In the genomic region with DNA sequence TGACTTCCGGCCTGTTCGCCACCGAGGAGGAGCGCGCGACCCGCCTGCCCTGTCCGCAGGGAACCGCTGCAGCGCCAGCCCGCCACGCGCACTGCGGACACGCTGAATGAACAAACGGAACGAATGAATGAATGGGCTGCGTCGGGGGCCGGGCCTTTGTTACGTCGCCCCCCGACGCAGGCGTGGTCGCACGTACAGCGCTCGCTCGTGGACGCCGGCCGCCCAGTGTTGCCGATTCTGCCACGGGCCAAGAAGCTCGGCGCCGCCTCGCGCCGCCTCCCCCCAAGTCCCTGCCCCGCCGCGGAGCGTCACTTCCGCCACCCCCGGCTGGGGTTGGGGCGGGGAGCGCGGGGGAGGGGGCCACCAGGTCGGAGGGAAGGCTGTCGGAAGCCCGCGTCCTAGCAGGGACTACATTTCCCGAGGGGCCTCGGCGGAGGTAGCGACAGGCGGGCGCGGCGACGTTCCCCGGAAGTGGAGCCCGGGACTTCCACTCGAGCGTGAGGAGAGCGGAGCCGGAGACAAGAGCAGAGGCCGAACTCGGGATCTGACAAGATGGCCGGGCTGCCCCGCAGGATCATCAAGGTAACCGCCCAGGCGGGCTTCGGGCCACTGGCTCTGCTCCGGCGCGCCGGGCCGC, we compare ENCODE assay signal across 8 mouse cellular contexts. TPM values are rescaled to one million over a fixed set of nuclear protein-coding genes. Genes with fewer than 3 reads are reported as not detected.
A peak's percentile ranks its signal among the peaks of the same experiment; 100 is the strongest.
DNase-seq lines count a peak whose midpoint lies in the region; ATAC-seq and TF ChIP-seq lines count a peak whose summit lies in the region.

A gene (plus strand): TSS at position 490 of the 637 bp plus-strand sequence.

- no peak for TF ChIP-seq CTCF in CH12.LX (conservative IDR thresholded peaks at IDR 0.05 in 1 of 2, IDR thresholded peaks at IDR 0.05 in 1 of 2; ENCODE audit: low read depth in 2 of 2, low read length in 2 of 2)

- peak within 1 kb of the TSS; percentile 95 for H3K9ac ChIP-seq in CH12.LX (ENCODE audit: insufficient read depth, low read depth)
- H3K9ac ChIP-seq in forebrain, embryonic 11.5 days (ENCODE audit: low read length), result peak within 1 kb of the TSS; percentile 83
- H3K9ac ChIP-seq in heart, embryonic 16.5 days (ENCODE audit: low read length), result peak within 1 kb of the TSS; percentile 93
- peak within 1 kb of the TSS; percentile 98 for H3K9ac ChIP-seq in liver, embryonic 15.5 days
- peak within 1 kb of the TSS; percentile 94 for H3K9ac ChIP-seq in neural tube, embryonic 12.5 days

- in situ Hi-C loops in CH12.LX (cut with MboI; ENCODE audit: low pct_ligation_motif_present, low pct_unique_long_range_greater_than_20kb, low sequenced_read_pairs), result no loop called here

- under 1% methylated on average over 80 of the region's 81 CpGs for WGBS in forebrain, embryonic 11.5 days
- WGBS in heart, embryonic 16.5 days, result under 1% methylated on average over 79 of the region's 81 CpGs
- WGBS in liver, embryonic 15.5 days (ENCODE audit: insufficient replicate concordance), result under 1% methylated on average over 74 of the region's 81 CpGs
- under 1% methylated on average over 81 of the region's 81 CpGs for WGBS in neural tube, embryonic 12.5 days

- peak; percentile 96 for ATAC-seq in forebrain, embryonic 11.5 days (replicated peaks; ENCODE audit: low FRiP score)
- ATAC-seq in heart, embryonic 16.5 days (replicated peaks; ENCODE audit: extremely low read depth, insufficient read depth, low FRiP score), result peak; percentile 98
- ATAC-seq in liver, embryonic 15.5 days (ENCODE audit: insufficient read depth), result peak; percentile 92
- ATAC-seq in neural tube, embryonic 12.5 days (ENCODE audit: low FRiP score, low read depth), result peak; percentile 97

- peak within 1 kb of the TSS; percentile 76 to 92 (median 82) for H3K4me3 ChIP-seq in CH12.LX (replicated peaks in 1 of 3; ENCODE audit: low read depth in 2 of 3, low read length in 2 of 3, poor library complexity in 1 of 3)
- peak within 1 kb of the TSS; percentile 76 for H3K4me3 ChIP-seq in forebrain, embryonic 11.5 days (ENCODE audit: low read depth, low read length)
- peak within 1 kb of the TSS; percentile 85 for H3K4me3 ChIP-seq in heart, embryonic 16.5 days (ENCODE audit: low read length)
- peak within 1 kb of the TSS; percentile 100 for H3K4me3 ChIP-seq in liver, embryonic 15.5 days (replicated peaks)
- peak within 1 kb of the TSS; percentile 89 for H3K4me3 ChIP-seq in neural tube, embryonic 12.5 days

- H3K36me3 ChIP-seq in CH12.LX (replicated peaks in 1 of 2; ENCODE audit: control insufficient read depth in 1 of 2, insufficient read depth in 1 of 2, low read length in 1 of 2), result peaks cover 3 to 20% of the 10 kb centered on the region in 2 experiments
- no peaks in the 10 kb centered on the region for H3K36me3 ChIP-seq in forebrain, embryonic 11.5 days (ENCODE audit: control insufficient read depth, insufficient read depth, low read length)
- no peaks in the 10 kb centered on the region for H3K36me3 ChIP-seq in heart, embryonic 16.5 days (ENCODE audit: control insufficient read depth, insufficient read depth)
- no peaks in the 10 kb centered on the region; the same call in 1 of the 2 replicates for H3K36me3 ChIP-seq in liver, embryonic 15.5 days (replicated peaks)
- no peaks in the 10 kb centered on the region for H3K36me3 ChIP-seq in neural tube, embryonic 12.5 days

- DNase-seq in CH12.LX (ENCODE audit: extremely low read depth), result peak; percentile 95
- DNase-seq in c-Kit-positive CD71-positive TER-119-negative erythroid progenitor cells, embryonic 14.5 days (ENCODE audit: low read depth), result peak; percentile 87
- peak; percentile 99 for DNase-seq in forebrain, embryonic 11.5 days (ENCODE audit: low spot score)
- peak; percentile 98 to 99 for DNase-seq in kidney, postnatal 36 days
- DNase-seq in telencephalon, adult 2 months (ENCODE audit: low read depth, low spot score), result peak; percentile 98

- no peak for TF ChIP-seq EP300 in CH12.LX (IDR thresholded peaks at IDR 0.05; ENCODE audit: low read length)

- peaks cover 10 to 52% of the 10 kb centered on the region in 2 experiments for H3K4me1 ChIP-seq in CH12.LX (ENCODE audit: control insufficient read depth in 1 of 2, insufficient read depth in 2 of 2)
- H3K4me1 ChIP-seq in forebrain, embryonic 11.5 days (replicated peaks; ENCODE audit: control insufficient read depth, insufficient read depth, low read length), result peaks cover 2% of the 10 kb centered on the region
- peaks cover 11% of the 10 kb centered on the region for H3K4me1 ChIP-seq in heart, embryonic 16.5 days (ENCODE audit: control insufficient read depth, insufficient read depth, low read length)
- peaks cover 33% of the 10 kb centered on the region for H3K4me1 ChIP-seq in liver, embryonic 15.5 days (replicated peaks)
- peaks cover 17% of the 10 kb centered on the region for H3K4me1 ChIP-seq in neural tube, embryonic 12.5 days

- no peak for TF ChIP-seq RAD21 in CH12.LX (IDR thresholded peaks at IDR 0.05; ENCODE audit: low read depth, low read length)

- no peaks in the 10 kb centered on the region for H3K27me3 ChIP-seq in CH12.LX (replicated peaks)
- H3K27me3 ChIP-seq in forebrain, embryonic 11.5 days (ENCODE audit: control insufficient read depth, insufficient read depth, low read length), result no peaks in the 10 kb centered on the region
- H3K27me3 ChIP-seq in heart, embryonic 16.5 days (ENCODE audit: control insufficient read depth, insufficient read depth, low read length), result no peaks in the 10 kb centered on the region
- H3K27me3 ChIP-seq in liver, embryonic 15.5 days, result no peaks in the 10 kb centered on the region
- H3K27me3 ChIP-seq in neural tube, embryonic 12.5 days (replicated peaks), result no peaks in the 10 kb centered on the region

- peak; percentile 96 for TF ChIP-seq POLR2A in CH12.LX (IDR thresholded peaks at IDR 0.05; ENCODE audit: low read depth, low read length)

- H3K4me2 ChIP-seq in CH12.LX (ENCODE audit: insufficient read depth, low read depth, poor library complexity, severe bottlenecking), result peak within 1 kb of the TSS; percentile 81
- H3K4me2 ChIP-seq in forebrain, embryonic 11.5 days (ENCODE audit: low read depth, low read length, severe bottlenecking), result peak within 1 kb of the TSS; percentile 60
- peak within 1 kb of the TSS; percentile 82 for H3K4me2 ChIP-seq in heart, embryonic 16.5 days (ENCODE audit: low read depth, low read length)
- peak within 1 kb of the TSS; percentile 78 for H3K4me2 ChIP-seq in liver, embryonic 15.5 days
- peak within 1 kb of the TSS; percentile 68 for H3K4me2 ChIP-seq in neural tube, embryonic 12.5 days (replicated peaks)

- H3K27ac ChIP-seq in CH12.LX (ENCODE audit: insufficient read depth, low read depth), result peak within 1 kb of the TSS; percentile 83
- H3K27ac ChIP-seq in forebrain, embryonic 11.5 days (ENCODE audit: low read depth, low read length), result peak within 1 kb of the TSS; percentile 96
- peak within 1 kb of the TSS; percentile 98 for H3K27ac ChIP-seq in heart, embryonic 16.5 days (ENCODE audit: low read length)
- H3K27ac ChIP-seq in liver, embryonic 15.5 days (replicated peaks), result peak within 1 kb of the TSS; percentile 97
- peak within 1 kb of the TSS; percentile 96 for H3K27ac ChIP-seq in neural tube, embryonic 12.5 days

- peaks cover 54% of the 10 kb centered on the region for H3K79me2 ChIP-seq in CH12.LX (replicated peaks; ENCODE audit: control insufficient read depth, extremely low read depth, insufficient read depth, poor library complexity, severe bottlenecking)

- dilution Hi-C loops in CH12.LX (cut with MboI; ENCODE audit: extremely low pct_ligation_motif_present, extremely low pct_unique_long_range_greater_than_20kb, low sequenced_read_pairs), result no loop called here

- peaks cover 6% of the 10 kb centered on the region for H3K9me3 ChIP-seq in CH12.LX (replicated peaks; ENCODE audit: low read length)
- peaks cover 2% of the 10 kb centered on the region; the same call in 1 of the 2 replicates for H3K9me3 ChIP-seq in forebrain, embryonic 11.5 days (ENCODE audit: control insufficient read depth, low read length)
- no peaks in the 10 kb centered on the region; the same call in 1 of the 2 replicates for H3K9me3 ChIP-seq in heart, embryonic 16.5 days (replicated peaks; ENCODE audit: control insufficient read depth, low read length)
- H3K9me3 ChIP-seq in liver, embryonic 15.5 days (replicated peaks), result no peaks in the 10 kb centered on the region
- H3K9me3 ChIP-seq in neural tube, embryonic 12.5 days, result no peaks in the 10 kb centered on the region

TF ChIP-seq in CH12.LX, 34 proteins besides CTCF, POLR2A, EP300 and RAD21 (continues in another document):
- TF ChIP-seq NRF1 (IDR thresholded peaks at IDR 0.05; ENCODE audit: low read depth, low read length) (peak; percentile 80), RCOR1 (conservative IDR thresholded peaks at IDR 0.05; ENCODE audit: low read depth, low read length) (no peak), KAT2A (IDR thresholded peaks at IDR 0.05; ENCODE audit: insufficient replicate concordance, low read length) (peak; percentile 91; the same call in 1 of the 2 replicates), CHD2 (IDR thresholded peaks at IDR 0.05; ENCODE audit: low read length) (peak; percentile 86), POLR2AphosphoS2 (IDR thresholded peaks at IDR 0.05; ENCODE audit: low read depth, low read length) (peak; percentile 92), E2F4 (IDR thresholded peaks at IDR 0.05; ENCODE audit: insufficient replicate concordance, low read depth, low read length) (0 out of 2 replicates have a peak, but pooled peaks have one; percentile 12), ELF1 (IDR thresholded peaks at IDR 0.05; ENCODE audit: low read depth, low read length) (peak; percentile 91), ZC3H11A (IDR thresholded peaks at IDR 0.05; ENCODE audit: low read depth, low read length) (no peak), ZKSCAN1 (IDR thresholded peaks at IDR 0.05; ENCODE audit: borderline replicate concordance, low read depth, low read length) (no peak), JUN (IDR thresholded peaks at IDR 0.05; ENCODE audit: insufficient read depth, low read depth, low read length) (no peak), HCFC1 (IDR thresholded peaks at IDR 0.05; ENCODE audit: low read depth, low read length) (peak; percentile 92), USF2 (conservative IDR thresholded peaks at IDR 0.05; ENCODE audit: low read depth, low read length) (no peak), JUND (conservative IDR thresholded peaks at IDR 0.05; ENCODE audit: low read depth, low read length) (no peak), TCF12 (IDR thresholded peaks at IDR 0.05; ENCODE audit: low read depth, low read length) (peak; percentile 88), MAX (IDR thresholded peaks at IDR 0.05; ENCODE audit: low read length) (peak; percentile 93)

RNA-seq across cellular contexts. Expression of the gene that starts here (rescaled TPM):
- total RNA-seq in CH12.LX (2012; rRNA removed) (71.9 and 117 TPM in 2 replicates), CH12.LX (2014; rRNA removed) (217 and 237 TPM in 2 replicates)
- polyA plus RNA-seq in CH12.LX (2012; ENCODE audit: insufficient read length, low read depth), result 243 and 265 TPM in 2 replicates
- 499 and 501 TPM in 2 replicates for polyA plus RNA-seq in forebrain, embryonic 11.5 days (2014; fragmentation: Nextera tagmentation; extraction: Ambion mirVana)
- 246 and 253 TPM in 2 replicates for polyA plus RNA-seq in heart, embryonic 16.5 days (2015; fragmentation: Nextera tagmentation; extraction: Ambion mirVana)
- polyA plus RNA-seq in liver, embryonic 15.5 days (2015; fragmentation: Nextera tagmentation; extraction: Ambion mirVana), result 124 and 132 TPM in 2 replicates
- polyA plus RNA-seq in neural tube, embryonic 12.5 days (2016; fragmentation: Nextera tagmentation; extraction: Ambion mirVana), result 399 and 408 TPM in 2 replicates

Comparison
In these comparisons a context has a peak if more than half of its experiments do, and no peak if none do; other contexts are left out.
1. Peak in every context shown above with its lines: DNase-seq, ATAC-seq, H3K4me3 ChIP-seq and H3K27ac ChIP-seq.